In the genomic region with DNA sequence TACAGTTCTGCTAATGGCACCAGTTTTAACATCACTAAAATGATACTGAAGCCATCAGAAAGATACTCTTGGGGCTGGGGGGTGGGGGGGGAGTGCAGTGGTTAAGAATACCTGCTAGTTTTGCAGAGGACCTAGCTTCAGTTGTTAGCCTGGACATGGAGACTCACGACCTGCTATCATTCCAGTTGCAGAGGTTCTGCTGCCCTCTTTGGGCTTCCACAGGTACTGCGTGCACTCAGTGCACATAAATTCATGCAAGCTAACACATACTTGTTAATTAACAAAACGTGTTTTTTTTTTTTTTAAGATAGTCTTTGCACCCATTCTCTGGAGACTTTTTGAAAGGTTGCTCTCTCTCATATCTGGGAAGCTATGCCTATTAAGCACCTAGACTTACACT, we compare ENCODE assay signal across 1 mouse cellular context.
TF ChIP-seq lines count a peak whose summit lies in the region.

No protein-coding gene starts in this region.

TF ChIP-seq in CH12.LX, 34 proteins besides CTCF, POLR2A, EP300 and RAD21:
- TF ChIP-seq ZNF384 (IDR thresholded peaks at IDR 0.05; ENCODE audit: low read depth, low read length), result no peak
